Mouse (Mus musculus) T-helper 2 cell (primary cell): ENCODE data around the gene Nemf.
"Not testable (repeated sequence)": the region's sequence is repeated elsewhere in the genome, so short reads cannot be mapped to it uniquely, and the experiment has no call there.

ENCODE experiments used
- in situ Hi-C: fragments of 300-600 bp; cut with MboI, MseI; formaldehyde crosslinking; loops from one replicate; pipeline ENCODE4 v1.15.1; 2025; ENCODE audit warnings: high pct_unique_total_duplicates

The Nemf gene

GRCm38 (mm10) chr12:69372731-69373331, 15.9 kb upstream of the Nemf start:
- in situ Hi-C loops, result no loop called here

GRCm38 (mm10) chr12:69371854-69372671, 15.1 kb upstream of the Nemf start, which contains the start of the genes Arf6 and Gm9887:
Gene Arf6 (plus strand): TSS chr12:69372150.
Gene Gm9887 (minus strand): TSS chr12:69372458.
- in situ Hi-C loops, result no loop called here

DNA sequence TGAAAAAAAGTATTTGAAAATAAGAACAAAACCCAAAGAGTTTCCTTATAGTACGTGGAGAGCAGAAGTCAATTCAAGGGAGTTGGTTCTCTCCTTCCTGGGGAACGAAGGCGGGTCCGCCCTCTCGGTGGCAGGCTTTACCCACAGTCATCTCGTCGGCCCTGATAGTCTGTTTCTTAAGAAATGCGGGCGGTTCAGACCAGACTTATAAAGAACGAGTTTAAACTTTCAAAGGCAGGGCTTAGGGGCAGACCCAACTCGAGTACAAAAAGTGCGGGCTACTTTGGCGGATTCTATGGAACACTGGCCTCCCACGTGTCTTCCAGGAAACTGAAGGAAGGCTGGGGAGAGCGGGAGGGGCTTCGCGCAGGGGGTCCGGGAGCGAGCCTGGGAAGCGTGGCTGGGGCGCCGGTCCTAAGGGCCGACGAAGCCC, 14.5 kb upstream of the Nemf start:
- in situ Hi-C loops, result no loop called here

DNA sequence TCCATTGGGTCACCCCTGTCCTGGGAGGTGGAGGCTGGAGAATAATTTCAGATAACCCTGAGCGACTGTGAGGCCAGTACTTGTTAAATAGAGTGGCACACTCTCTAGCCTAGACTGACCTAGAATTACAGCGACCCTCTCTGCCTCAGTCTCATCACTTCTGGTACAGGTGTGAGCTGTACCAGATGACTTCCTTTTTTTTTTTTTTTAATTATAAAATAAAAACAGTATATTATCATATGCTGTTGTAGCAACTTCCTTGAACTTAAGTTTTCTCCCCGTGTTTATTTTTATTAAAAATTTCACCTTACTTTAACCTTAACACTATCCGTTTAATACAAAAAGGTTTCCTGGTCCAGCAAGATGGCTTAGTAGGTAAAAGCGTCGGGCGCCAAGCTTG, 14.0 kb upstream of the Nemf start:
- in situ Hi-C loops, result no loop called here

DNA sequence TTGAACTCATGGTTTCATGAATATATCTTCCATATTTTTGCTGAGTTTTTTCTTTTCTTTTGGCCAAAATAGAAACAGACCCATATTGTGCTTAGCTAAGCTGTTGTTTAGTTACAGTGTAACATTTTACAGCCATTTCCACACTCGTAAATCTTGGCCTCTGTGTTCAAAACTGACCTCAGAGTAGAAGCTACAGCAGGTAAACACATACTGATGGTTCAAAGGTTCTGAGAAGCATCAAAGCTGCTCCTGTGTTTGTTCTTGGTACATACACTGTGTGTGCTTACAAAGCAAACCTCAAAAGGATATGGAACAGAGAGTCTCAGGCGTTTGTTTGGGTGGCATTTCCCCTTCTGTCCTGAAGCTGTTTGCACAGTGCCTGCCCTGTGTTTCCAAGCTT, 10.6 kb upstream of the Nemf start:
- in situ Hi-C loops, result no loop called here

- in situ Hi-C loops, result no loop called here
These were observed 9.5 kb upstream of the Nemf start for GRCm38 (mm10) chr12:69366424-69366823.

- in situ Hi-C loops, result no loop called here
These were observed 8.8 kb upstream of the Nemf start for GRCm38 (mm10) chr12:69365757-69366156.

GRCm38 (mm10) chr12:69363899-69364762, 7.2 kb upstream of the Nemf start:
- in situ Hi-C loops, result no loop called here

- in situ Hi-C loops, result not testable (repeated sequence)
These were observed 6.1 kb upstream of the Nemf start for GRCm38 (mm10) chr12:69363110-69363509.

- in situ Hi-C loops, result no loop called here
These were observed 5.4 kb upstream of the Nemf start for GRCm38 (mm10) chr12:69362388-69362787.

GRCm38 (mm10) chr12:69361919-69362318, 5.0 kb upstream of the Nemf start:
- in situ Hi-C loops, result no loop called here

DNA sequence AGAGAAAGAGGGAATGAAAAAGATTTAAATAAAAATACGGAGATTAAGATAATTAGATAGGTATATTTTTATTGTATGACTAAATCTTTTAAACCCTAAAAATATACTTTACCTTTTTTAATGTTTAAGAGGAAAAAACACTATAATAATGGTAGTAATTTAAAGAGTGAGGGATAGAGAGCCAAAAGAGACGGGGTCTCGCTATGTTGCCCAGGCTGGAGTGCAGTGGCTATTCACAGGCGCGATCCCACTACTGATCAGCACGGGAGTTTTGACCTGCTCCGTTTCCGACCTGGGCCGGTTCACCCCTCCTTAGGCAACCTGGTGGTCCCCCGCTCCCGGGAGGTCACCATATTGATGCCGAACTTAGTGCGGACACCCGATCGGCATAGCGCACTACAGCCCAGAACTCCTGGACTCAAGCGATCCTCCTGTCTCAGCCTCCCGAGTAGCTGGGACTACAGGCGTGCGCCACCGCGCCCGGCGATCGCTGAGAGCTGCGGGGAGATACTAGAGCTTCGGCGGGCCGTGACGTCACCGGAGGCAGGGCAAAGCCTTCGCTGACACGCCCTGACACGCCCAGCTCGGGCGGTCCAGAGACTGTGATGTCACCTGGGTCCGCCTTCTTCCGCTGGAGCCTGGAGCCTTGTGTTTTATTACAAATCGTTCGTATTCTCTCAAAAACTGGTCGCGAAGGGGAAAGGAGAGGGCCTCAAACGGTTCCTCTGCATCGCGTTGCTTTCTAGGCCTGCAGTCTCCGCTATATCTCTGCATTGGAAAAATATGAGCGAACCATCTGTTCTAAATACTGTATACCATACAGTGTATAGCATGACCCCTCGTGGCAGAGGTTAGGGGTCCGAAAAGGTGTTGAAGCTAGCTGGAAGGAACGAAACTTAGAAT, 4.3 kb upstream of the Nemf start:
- in situ Hi-C loops, result not testable (repeated sequence)

GRCm38 (mm10) chr12:69360655-69360996, 3.7 kb upstream of the Nemf start:
- in situ Hi-C loops, result no loop called here

GRCm38 (mm10) chr12:69357300-69357646, 308 bp upstream of the Nemf start:
- in situ Hi-C loops, result loop anchor here (5.0 kb wide), 2 partner anchors 60 to 215 kb away; partner anchors contain the start of gene Klhdc2

DNA sequence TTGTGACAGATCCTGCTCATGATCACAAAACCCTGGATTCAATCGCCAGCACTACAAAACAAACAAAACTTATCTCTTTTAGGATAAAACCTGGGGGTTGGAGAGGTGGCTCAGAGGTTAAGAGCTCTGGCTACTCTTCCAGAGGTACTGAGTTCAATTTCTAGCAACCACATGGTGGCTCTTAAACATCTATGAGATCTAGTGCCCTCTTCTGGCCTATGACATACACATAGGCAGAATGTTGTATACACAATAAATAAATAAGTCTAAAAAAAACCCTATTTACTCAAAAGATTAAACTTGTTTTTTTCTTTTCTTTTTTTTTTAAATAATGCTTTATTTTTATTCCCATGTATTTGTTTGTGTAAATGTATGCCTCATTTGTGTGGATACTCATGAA, 5.3 kb downstream of the Nemf start:
- in situ Hi-C loops, result no loop called here

- in situ Hi-C loops, result no loop called here
These were observed 7.0 kb downstream of the Nemf start for GRCm38 (mm10) chr12:69349928-69350327.

DNA sequence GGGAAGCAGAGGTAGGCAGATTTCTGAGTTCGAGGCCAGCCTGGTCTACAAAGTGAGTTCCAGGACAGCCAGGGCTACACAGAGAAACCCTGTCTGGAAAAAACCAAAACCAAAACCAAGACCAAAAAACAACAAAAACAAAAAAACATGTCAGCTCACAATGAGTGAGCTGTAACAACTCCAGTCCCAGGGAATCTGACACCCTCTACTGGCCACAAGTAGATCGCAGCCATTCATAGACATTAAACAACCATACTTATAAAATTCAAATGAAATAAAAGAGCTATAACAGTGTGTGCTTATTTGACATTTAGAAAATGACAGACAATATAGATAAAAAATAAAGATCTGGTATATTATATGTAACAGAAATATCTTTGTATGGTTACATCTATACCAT, 23.4 kb downstream of the Nemf start:
- in situ Hi-C loops, result no loop called here

- in situ Hi-C loops, result no loop called here
These were observed 24.8 kb downstream of the Nemf start for GRCm38 (mm10) chr12:69332147-69332546.

- in situ Hi-C loops, result no loop called here
These were observed 25.8 kb downstream of the Nemf start for GRCm38 (mm10) chr12:69331187-69331586.

- in situ Hi-C loops, result loop anchor here (10.0 kb wide), 1 partner anchor 1626 kb away; no protein-coding TSS in a partner anchor
These were observed 38.5 kb downstream of the Nemf start for GRCm38 (mm10) chr12:69318431-69318830.

DNA sequence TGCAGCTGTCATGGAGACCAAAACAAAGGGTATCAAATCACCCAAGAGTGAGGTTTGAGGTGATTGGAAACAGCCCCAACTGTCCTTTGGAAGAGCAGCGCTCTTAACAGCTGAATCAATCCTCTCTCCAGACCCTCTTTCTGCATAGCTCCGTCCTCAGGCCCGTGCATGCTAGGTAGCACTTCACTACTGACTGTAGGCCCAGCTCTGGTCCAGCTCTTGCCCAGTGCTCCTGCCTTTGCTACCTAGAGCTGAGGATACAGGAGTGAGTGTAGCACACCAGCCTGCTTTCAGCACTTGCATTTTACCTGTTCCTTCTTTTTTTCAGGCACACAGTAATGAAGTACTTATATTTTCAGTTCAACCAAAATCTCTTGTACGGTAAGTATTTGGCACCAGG, 47.3 kb downstream of the Nemf start:
- in situ Hi-C loops, result loop anchor here (10.0 kb wide), 1 partner anchor 1635 kb away; no protein-coding TSS in a partner anchor
